ENCODE assay signal across 9 mouse cellular contexts in genomic region chr9:85410643-85411296, GRCm38 (mm10).
DNase-seq lines count a peak whose midpoint lies in the region; ATAC-seq and TF ChIP-seq lines count a peak whose summit lies in the region.
"Had no signal": no experiment of that assay in that cellular context is flagged by ENCODE, and none has a peak within 500 bp of the region (broad histone marks: within the 10 kb centered on the region; RNA-seq: fewer than 3 reads in every experiment).

No protein-coding gene starts in this region.

- no peak for TF ChIP-seq POLR2A in lung, adult 2 months (IDR thresholded peaks at IDR 0.05; ENCODE audit: borderline replicate concordance, extremely low read depth, low read depth, low read length)
- TF ChIP-seq POLR2A in heart, adult 2 months (IDR thresholded peaks at IDR 0.05; ENCODE audit: insufficient read depth, low read depth, low read length) = no peak

- H3K27me3 ChIP-seq in heart, adult 2 months (ENCODE audit: control insufficient read depth, insufficient read depth, low read length) = no peaks in the 10 kb centered on the region
- no peaks in the 10 kb centered on the region for H3K27me3 ChIP-seq in liver, embryonic 15.5 days
- H3K27me3 ChIP-seq: neural tube, embryonic 12.5 days had no signal

- 0 out of 2 replicates have a peak overlapping the region, but pooled peaks have one; percentile 11 for H3K4me2 ChIP-seq in liver, embryonic 15.5 days
- H3K4me2 ChIP-seq: neural tube, embryonic 12.5 days had no signal

- H3K9ac ChIP-seq in heart, adult 2 months (ENCODE audit: low read depth, low read length) = no peak overlapping the region
- H3K9ac ChIP-seq in liver, embryonic 15.5 days = no peak overlapping the region
- H3K9ac ChIP-seq: neural tube, embryonic 12.5 days had no signal

- intact Hi-C loops in heart, adult 2 months (cut with DNase I) = loop anchor here (10.0 kb wide), 1 partner anchor 244 kb away; no protein-coding TSS in a partner anchor

- no peak overlapping the region for H3K27ac ChIP-seq in heart, adult 2 months
- no peak overlapping the region for H3K27ac ChIP-seq in liver, embryonic 15.5 days (replicated peaks)
- H3K27ac ChIP-seq: neural tube, embryonic 12.5 days had no signal

- no peak for TF ChIP-seq EP300 in heart, adult 2 months (IDR thresholded peaks at IDR 0.05; ENCODE audit: insufficient read depth, low read depth, low read length)

- H3K4me3 ChIP-seq in lung, adult 2 months (replicated peaks; ENCODE audit: extremely low read depth, low read depth, low read length) = no peak overlapping the region
- no peak overlapping the region for H3K4me3 ChIP-seq in heart, adult 2 months
- H3K4me3 ChIP-seq in liver, embryonic 15.5 days (replicated peaks) = no peak overlapping the region
- H3K4me3 ChIP-seq: neural tube, embryonic 12.5 days had no signal

- no peaks in the 10 kb centered on the region for H3K9me3 ChIP-seq in liver, embryonic 15.5 days (replicated peaks)
- H3K9me3 ChIP-seq: neural tube, embryonic 12.5 days had no signal

- TF ChIP-seq CTCF in lung, adult 2 months (IDR thresholded peaks at IDR 0.05; ENCODE audit: insufficient read depth, low read length) = no peak
- TF ChIP-seq CTCF in heart, adult 2 months (IDR thresholded peaks at IDR 0.05) = no peak

- no peaks in the 10 kb centered on the region for H3K4me1 ChIP-seq in lung, adult 2 months (ENCODE audit: control insufficient read depth, insufficient read depth, low read length)
- H3K4me1 ChIP-seq in heart, adult 2 months (ENCODE audit: control insufficient read depth, insufficient read depth, low read length) = 0 out of 2 replicates have a peak, but pooled peaks cover 2% of the 10 kb centered on the region
- H3K4me1 ChIP-seq in liver, embryonic 15.5 days (replicated peaks) = 0 out of 2 replicates have a peak, but pooled peaks cover 6% of the 10 kb centered on the region

- H3K36me3 ChIP-seq in heart, adult 2 months (ENCODE audit: control insufficient read depth, insufficient read depth, low read length) = no peaks in the 10 kb centered on the region
- H3K36me3 ChIP-seq in liver, embryonic 15.5 days (replicated peaks) = no peaks in the 10 kb centered on the region
- H3K36me3 ChIP-seq: neural tube, embryonic 12.5 days had no signal

- DNase-seq in lung, adult 18-20 months = peak; percentile 10 to 26
- no peak for DNase-seq in lung, adult 2 months
- DNase-seq in adrenal gland, postnatal 14 days = peak; percentile 53
- DNase-seq in heart, adult 2 months = peak; percentile 41 to 61
- peak; percentile 48 to 77 for DNase-seq in kidney, postnatal 36 days
- DNase-seq in right cerebral cortex, postnatal 25 days = peak; percentile 70
- DNase-seq in thymus, postnatal 36 days = no peak

- H3K79me2 ChIP-seq in heart, adult 2 months (replicated peaks; ENCODE audit: control insufficient read depth, insufficient read depth, low read length) = no peaks in the 10 kb centered on the region

- WGBS in lung, adult 2 months = 26% methylated on average over 11 of the region's 11 CpGs
- WGBS in heart, adult 2 months = 14% methylated on average over 11 of the region's 11 CpGs
- 20% methylated on average over 11 of the region's 11 CpGs for WGBS in liver, embryonic 15.5 days (ENCODE audit: insufficient replicate concordance)

- ATAC-seq in liver, embryonic 15.5 days (ENCODE audit: insufficient read depth) = 0 out of 2 replicates have a peak, but pooled peaks have one; percentile 40

Comparison
In these comparisons a context has a peak if more than half of its experiments do, and no peak if none do; other contexts are left out.
1. DNase-seq: peak in lung, adult 18-20 months (2 of 2), adrenal gland, postnatal 14 days (single experiment), heart, adult 2 months (2 of 2), kidney, postnatal 36 days (2 of 2) and right cerebral cortex, postnatal 25 days (single experiment); none in lung, adult 2 months (single experiment) and thymus, postnatal 36 days (0 of 2).